Mouse (Mus musculus): ENCODE results near the gene Kctd18.
A peak's percentile ranks its signal among the peaks of the same experiment; 100 is the strongest.

Gene Kctd18

DNA sequence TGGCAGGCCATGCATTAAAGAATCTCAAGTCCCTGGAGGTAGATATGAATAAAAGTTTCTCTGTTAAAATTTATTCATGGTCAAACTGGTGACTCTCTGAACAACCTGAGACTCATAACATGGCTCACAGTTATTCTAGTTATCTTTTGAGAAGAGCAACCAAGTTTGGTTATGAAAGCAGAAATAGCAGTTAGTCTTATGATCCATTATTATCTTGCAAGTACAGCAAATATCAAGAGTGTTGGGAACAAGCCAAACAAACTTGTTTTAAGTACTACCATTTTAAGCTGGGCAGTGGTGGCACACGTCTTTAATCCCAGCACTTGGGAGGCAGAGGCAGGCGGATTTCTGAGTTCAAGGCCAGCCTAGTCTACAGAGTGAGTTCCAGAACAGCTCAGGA, 27.5 kb downstream of the Kctd18 start:
- DNase-seq (ENCODE audit: low read depth, low spot score), result no peak

DNA sequence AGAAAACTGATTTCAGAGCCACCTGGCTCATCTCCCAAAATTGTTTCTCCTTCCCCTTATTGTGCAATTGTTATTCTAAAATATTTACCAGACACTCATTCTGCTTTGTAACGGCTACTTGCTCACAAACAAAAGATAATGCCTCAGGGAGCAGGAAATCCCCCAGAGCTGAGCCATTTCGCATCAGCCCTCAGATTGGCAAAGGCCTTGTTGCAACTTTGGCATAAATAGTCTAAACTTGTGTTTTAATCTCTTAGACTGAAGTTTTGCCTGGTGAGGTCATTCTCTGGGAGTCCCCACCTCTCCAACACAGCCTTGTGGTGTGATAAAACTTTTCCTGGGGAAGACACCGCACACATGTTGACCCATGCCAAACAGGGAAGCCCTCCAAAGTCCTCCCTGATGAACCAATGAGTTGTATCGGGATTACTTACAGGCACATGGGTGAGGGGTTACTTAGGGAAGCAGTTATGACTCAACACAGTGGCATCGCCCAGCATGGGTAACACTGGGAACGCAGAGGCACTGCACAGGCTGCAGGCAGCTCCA, 29.6 kb downstream of the Kctd18 start:
- DNase-seq (ENCODE audit: low read depth, low spot score), result no peak

DNA sequence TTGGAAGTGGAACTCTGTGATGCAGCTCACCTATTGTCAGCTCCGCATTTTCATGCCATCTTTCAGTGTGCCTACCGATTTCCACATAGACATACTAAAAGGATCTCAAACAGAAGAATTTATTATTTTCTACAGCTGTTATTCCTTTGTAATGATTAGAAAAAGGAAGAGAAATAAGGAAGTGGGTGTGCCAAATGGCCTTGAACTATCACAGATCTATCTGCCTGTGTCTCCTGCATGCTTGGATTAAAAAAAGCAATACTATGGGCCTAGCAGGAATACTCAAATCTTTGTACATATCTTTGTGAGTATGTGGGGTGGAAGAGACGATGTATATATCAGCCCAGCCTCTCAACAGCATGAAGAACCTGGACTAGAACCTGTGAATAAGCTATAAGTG, 41.9 kb downstream of the Kctd18 start:
- no peak for DNase-seq (ENCODE audit: low read depth, low spot score)

DNA sequence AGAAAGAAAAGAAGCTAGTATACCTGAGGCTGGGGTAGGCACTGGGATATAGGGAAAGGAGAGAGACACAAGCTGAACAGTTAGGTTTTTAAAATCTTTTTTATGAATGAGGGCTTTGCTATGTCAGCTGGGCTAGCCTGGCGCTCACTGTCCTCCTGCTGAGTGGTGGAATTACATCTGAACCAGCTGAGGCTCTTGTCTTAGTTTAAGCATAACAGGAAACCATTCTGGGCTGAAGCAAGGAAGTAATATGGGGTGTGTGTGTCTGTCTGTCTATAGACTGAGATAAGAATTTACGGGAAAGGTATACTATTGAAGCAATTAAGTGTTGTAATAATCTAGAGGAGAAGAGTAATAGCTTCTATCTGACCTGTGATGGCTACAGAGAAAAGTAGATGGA, 47.2 kb downstream of the Kctd18 start:
- no peak for DNase-seq (ENCODE audit: low read depth, low spot score)

DNA sequence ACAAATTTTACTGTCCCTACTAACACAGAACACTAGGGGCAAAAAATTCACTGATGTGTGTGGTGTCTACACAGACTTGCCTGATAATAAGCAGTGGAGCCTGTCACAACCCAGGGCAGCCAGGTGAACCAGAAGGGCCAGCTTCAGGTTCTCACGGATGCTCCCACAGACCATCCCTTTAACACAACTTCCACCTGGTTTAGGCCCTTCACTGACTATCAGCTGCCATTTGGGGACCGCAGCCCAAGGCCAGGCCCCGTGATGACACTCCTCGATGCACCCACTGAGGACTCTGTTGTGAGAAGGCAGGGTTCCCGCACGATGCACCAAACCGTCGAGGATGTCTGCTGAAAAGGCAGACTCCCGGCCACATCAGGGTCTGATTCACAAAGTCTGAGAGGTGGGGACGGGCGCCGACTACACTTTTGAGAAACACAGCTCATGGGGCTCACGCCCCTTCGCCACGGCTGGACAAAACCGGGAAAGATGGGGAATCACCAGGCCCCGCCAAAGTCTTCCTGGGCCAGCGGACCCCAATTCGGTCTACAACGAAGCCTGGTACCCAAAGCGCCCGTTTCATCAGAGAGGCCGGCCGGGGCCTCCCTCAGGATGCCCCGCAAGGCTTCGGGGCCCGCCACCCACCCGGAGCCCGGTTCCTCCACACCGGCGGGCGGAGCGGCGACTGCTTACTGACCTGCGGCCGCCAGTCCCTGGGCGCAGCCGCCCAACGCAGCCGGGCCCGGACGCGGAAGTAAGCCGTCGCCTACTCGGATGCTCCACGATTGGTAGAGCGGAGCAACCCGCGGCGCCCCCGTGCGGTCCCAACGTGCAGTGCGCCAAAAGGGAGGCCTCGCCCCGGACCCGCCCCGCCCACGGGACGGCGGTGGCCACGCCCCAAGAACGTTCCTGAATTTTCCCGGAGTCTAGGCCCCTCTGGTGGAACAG, 49.2 kb downstream of the Kctd18 start:
- DNase-seq (ENCODE audit: low read depth, low spot score), result peak; percentile 93

DNA sequence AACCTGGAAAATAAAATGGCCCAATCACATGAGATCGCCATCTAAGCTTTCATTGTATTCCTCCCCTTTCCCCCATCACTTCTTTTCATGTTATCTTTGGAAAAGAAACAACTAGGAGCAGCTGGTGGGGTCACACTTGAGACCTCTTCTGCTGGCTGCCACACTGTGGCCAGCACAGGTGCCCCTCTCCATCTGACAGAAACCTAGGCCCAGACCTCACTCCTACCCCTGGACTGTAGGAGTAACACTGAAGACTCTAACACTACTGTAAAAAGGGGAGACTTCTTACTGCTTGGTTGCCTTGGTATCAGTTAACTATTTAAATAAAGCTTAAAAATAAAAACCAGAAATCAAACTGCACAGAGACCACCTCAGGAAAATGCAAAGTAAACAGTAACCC, 63.0 kb downstream of the Kctd18 start:
- no peak for DNase-seq (ENCODE audit: low read depth, low spot score)

DNA sequence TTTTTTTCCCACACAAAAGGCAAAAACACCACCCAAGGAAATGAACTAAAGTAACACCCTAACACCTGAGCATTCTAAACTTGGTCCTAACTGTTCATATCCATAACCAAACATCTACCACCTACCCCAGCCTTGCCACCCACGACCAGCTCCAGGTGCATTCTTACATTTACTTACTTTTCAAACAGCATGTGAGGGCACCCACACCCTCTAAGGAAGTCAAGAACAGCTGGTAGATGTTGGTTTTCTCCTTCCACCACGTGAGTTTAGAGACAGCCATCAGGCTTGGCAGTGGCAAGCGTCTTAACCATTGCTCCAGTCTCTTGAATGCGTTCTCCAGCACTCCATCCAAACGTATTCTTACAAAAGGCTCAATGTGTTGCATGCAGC, 64.4 kb downstream of the Kctd18 start:
- no peak for DNase-seq (ENCODE audit: low read depth, low spot score)

DNA sequence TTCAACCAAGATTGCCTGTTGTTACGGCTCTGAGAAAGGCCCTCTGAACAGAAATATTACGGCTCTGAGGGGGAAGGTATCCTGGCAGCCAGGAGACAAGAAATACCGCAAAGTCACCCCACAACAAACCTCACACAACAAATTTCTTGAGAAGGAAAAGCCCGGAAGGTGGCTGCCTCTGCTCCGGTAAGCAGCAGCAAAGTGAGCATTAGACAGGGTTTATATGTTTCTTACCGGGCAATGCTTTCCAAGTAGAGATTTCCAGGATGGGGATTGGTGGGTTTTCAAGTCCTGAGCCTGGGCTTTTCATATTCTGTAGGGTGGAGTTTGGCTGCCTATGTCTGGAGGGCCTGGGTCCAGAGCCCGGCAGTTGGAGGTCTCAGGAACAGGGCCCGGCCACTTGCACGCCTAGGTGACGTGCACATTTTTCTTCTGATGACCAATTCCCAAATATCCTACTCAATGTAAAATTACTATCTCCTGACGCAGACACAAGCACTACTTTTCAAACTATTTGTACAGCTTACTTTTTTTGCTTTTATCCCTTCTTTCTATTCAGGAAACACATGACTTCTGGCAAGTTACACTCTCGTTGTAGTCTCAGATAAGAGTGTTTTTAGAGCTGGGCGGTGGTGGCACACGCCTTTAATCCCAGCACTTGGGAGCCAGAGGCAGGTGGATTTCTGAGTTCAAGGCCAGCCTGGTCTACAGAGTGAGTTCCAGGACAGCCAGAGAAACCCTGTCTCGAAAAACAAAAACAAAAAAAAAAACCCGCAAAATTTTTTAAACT, 65.0 kb downstream of the Kctd18 start:
- no peak for DNase-seq (ENCODE audit: low read depth, low spot score)

DNA sequence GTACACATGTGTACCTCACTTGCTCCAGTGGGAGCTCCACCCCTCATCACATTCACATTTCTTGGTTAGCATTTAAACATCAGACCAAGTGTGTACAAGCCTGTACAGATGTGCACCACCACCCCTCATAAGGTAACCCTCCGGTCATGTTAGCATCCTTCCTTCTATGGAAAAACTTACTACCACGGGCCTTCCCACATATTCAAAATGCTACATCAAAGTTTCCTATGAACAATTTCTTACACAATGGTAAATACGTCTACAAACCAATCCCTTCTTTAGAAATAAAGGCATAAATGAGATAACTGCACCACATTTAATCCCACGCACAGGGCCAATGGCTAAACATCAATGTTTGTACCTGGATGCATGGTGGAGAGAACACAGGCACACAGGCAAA, 66.2 kb downstream of the Kctd18 start:
- DNase-seq (ENCODE audit: low read depth, low spot score), result no peak

DNA sequence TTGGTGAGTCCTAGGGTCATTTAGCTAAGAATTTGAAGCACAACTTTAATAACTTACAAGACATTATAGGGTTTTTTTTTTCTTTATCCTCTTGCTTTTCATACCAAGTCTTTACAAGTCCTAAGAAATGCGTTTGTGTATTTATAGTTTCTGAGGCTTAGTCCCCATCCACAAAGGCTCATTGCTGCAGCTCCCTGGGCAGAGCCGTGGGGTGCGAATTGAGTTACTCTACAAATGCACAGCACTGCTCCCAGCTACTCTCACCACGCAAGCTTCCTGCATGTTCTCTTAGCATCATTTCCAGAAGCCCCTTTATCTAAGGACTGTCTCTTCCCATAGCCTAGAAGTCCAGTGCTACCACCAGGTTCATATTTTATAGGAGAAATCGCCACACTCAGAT, 69.0 kb downstream of the Kctd18 start:
- DNase-seq (ENCODE audit: low read depth, low spot score), result no peak

DNA sequence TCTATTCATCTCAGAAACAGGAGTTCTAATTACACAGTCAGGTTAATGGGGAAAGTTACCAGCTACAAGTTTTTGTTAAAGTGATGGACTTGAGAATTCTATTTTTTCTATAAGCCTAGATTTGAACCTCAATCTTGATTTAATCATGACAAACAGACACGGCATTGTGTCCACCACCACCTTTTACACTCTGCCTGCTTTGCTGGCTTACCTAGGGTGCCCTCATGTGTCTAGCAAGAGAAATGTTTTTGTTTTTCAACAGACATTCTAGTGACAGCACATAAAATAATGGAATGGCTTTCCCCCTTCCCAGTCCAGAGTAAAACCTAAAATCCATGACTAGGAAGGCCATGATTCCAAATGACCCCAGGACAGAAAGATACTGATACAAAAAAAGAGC, 69.6 kb downstream of the Kctd18 start:
- no peak for DNase-seq (ENCODE audit: low read depth, low spot score)

DNA sequence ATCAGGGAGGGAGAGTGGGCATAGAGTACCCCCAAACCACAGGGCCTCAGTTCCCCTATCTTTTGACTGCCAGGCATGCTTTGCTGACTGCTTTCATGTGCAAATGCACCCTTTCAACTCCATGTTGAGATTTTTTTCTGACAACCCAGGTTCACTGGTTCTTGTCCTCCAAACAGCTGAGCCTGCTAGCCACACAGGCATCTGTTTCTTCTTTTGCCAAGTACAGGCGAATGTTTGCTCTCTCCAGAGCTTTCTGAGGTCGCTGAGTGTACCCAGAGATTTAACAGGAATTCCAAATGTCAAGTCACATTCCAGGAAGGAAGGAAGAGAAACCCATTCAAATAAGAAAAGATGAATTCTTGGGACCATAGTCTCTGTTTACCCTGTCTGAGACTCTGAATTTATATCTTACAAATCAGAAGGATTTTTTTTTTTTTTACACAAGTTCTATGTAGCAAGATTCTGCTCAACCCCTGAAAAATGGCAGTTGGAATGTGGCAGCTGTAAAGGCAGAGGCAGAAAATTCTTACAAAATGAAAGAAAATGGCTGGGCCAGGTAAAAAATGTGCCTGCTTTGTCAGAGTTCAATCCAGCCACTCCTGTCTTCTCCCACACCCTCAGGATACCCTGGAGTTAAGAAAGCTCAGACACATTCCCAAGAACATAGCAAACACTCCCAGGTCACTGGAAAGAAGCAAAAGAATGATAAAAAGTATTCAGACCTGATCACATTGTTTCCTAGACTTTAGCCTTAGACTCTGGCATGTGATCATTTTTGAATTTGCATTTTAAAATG, 71.0 kb downstream of the Kctd18 start:
- no peak for DNase-seq (ENCODE audit: low read depth, low spot score)

DNA sequence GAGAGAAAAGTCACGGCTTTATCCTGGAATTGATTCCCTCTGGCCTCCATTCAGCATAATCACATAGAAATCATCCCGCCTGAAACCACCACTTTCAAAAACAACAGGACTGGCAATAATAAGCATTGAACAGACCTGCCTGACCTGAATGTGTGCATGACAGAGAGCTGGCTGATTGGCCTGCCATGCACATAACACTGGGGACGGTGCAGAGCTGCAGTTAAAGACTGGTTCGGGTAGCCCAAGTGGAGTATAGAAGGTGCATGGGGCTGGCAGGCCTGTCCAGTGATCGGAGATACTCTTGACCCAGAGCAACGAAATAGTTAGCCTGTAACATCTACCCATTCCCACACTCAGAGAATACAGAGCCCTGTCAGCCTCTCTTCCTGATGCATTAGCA, 76.5 kb downstream of the Kctd18 start:
- no peak for DNase-seq (ENCODE audit: low read depth, low spot score)

DNA sequence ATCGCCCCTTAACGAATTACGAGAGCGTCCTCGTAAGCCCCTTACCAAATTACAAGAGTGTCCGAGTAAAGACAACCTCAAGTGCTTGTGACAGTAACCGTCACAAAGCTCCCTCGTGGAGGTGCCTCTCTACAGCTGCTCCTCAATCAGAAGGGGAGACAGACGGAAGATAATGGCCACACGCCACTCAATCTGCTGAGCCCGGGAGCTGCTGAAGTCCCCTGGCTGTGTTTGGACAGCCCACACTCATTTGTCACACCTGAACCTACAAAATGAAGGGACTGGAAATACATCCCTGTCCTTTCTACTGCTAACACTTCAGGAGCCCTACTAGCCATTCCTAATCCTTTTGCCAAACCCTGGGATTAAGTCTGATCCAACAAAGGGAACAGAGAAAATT, 77.0 kb downstream of the Kctd18 start:
- no peak for DNase-seq (ENCODE audit: low read depth, low spot score)

DNA sequence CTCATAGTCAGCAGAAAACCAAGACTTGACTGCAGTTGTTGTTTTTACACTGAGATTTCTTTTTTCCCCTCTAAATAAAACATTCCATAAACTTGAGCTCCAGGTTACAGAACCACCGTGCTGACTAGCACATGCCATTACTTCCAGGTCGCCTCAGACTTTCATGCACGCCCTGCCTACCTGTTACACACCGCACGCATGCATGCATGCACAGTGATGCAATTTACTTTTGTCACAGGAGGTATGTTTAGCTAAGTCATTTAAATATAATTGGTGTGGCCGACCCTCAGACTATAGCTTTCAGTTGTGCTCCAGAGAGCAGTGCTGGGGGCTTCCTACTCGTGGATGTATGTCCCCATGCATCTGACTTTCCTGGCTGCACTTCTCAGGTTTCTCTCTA, 77.7 kb downstream of the Kctd18 start:
- no peak for DNase-seq (ENCODE audit: low read depth, low spot score)

DNA sequence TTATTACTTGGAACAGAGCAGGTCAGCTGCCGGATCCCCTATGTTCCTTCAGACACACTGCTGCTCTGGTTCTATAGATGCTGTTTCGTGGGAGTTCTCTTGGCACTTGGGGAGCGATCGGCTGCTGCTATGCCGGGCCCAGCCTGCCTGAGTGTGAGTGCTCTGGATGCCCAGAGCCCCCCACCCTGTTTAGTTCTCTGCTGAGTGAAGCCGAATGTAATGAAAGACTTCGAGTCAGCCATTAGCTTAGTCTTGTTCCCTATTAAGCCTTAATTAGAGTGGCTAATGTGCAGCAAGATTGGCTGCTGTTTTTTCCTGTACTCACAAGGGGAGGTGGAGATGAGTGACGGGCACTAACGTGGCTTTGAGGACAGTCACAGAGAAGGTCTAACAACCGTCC, 78.1 kb downstream of the Kctd18 start:
- no peak for DNase-seq (ENCODE audit: low read depth, low spot score)

DNA sequence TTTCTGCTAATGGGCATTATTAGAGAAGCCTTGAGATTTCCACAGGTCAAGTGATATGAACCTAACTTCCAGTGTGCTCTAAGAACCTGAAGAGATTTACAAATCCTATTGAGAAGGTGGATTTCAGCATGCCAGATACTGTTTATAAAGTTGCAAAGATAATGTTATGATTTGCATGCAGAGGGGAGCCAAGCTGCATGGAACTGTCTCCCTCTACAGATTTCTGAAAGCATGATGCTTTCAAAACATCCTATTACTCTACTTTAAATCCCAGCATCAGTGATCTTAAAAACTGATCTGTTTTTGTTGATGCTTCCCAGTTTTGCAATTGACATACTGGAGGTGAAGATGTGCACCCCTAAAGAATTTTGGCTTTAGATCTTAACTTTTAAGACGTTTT, 84.5 kb downstream of the Kctd18 start:
- no peak for DNase-seq (ENCODE audit: low read depth, low spot score)

DNA sequence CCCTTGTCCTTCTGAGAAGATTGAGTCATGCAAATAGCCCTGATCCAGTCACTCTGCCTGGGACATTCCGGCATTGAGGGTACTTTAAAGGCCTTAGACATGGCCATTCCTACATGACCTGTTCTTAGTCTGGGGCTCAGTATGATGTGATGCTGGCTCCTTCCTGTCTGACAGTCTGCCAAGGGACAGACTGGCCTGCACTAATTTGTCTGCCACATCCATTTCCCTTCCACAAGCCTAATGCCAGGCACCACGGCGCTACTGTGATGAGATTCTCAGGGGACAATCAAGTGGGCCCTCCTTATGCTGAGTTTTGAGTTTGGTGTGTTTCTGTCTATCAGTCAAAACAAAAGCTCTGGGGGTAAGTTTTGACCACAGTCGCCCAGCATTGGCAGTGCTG, 100.2 kb downstream of the Kctd18 start:
- DNase-seq (ENCODE audit: low read depth, low spot score), result no peak

DNA sequence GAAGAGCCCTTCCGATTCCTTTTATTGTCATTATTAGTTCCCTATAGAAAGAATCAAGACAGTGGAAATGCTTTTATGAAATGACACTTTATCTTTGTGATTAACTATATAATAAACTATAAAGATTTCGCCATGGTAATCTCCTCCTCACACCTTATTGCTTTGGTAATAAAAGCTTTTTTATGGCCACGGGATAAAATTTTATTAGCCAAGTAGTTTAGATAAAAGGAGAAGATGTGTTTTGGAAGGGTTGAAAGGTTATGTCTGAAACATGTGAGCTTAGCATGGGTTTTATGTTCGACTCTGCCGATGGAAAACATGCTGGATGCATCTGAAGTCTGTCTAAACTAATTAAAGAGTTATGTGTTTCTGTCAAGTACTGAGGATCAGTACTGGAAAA, 101.4 kb downstream of the Kctd18 start:
- DNase-seq (ENCODE audit: low read depth, low spot score), result no peak

DNA sequence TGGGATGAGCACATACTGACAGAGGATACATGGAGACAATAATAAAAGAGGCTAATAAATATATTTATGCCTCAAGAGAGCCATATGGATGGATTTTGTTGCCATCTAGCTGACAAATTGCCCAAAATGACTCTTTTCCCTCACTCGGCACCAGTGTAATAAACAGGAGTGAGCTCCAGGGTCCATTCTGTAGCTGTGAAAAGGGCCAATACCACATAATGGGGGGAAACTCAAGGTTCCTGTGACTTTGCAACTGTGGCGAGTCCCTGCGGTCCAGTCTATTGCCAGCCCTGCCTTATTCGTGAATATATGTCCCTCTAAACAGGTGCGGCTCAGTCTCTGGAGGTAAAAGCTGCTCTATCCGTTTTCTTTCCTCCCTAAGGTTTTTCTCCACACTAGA, 107.2 kb downstream of the Kctd18 start:
- DNase-seq (ENCODE audit: low read depth, low spot score), result no peak

DNA sequence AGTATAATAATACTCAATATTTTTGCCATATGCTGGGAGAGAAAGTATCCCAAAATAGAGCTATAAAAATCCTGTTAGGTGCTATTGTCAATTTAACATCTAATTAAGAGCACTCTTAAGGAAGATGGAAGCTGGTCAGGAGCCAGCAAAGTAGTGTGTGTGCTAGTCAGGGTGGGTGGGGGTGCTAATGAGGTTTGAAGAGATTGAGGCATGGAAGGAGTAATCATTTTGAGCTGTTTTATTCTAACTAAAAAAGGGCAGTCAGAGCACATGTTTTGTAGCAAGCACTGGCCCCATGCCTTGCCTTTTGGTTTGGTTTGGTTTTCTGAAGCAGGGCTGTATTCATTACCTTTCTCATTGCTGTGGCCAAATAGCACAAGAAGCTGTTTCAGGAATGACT, 112.4 kb downstream of the Kctd18 start:
- no peak for DNase-seq (ENCODE audit: low read depth, low spot score)

DNA sequence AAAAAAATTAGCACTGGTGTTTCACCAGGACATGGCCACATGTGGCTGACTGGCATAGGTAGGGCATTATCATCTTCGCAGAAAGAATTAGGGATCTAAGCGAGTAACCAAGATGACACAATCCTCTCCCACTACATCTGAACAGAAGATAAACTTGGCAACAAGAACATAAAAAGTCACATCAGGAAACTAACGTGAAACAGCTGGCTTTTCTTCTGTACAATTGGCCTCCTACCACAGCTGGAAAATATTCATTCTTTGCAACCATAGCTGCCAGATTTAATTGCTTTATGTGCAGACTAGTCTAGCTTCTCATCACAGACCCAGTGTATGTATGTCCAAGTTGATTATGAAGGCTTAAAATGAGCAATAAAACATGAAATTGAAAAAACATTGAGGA, 112.8 kb downstream of the Kctd18 start:
- no peak for DNase-seq (ENCODE audit: low read depth, low spot score)
